Mouse (Mus musculus) thymus, adult 2 months (tissue): Measurements from ENCODE around the gene BC049352.

Experiments used
- CTCF ChIP-seq: fragments of 200-500 bp; IDR thresholded peaks from 2 replicates; pipeline ENCODE4 v1.5.1; 2012; ENCODE audit warnings: mild to moderate bottlenecking, control low read depth, low read length, moderate library complexity, borderline replicate concordance; ENCODE audit not compliant: control insufficient read depth, poor library complexity, insufficient read depth; ENCODE audit errors: extremely low read depth
- POLR2A ChIP-seq: fragments of 200-500 bp; IDR thresholded peaks from 2 replicates; pipeline ENCODE4 v1.6.1; 2012; ENCODE audit warnings: mild to moderate bottlenecking, low read length, control low read depth, moderate library complexity; ENCODE audit not compliant: control insufficient read depth, poor library complexity, insufficient read depth; ENCODE audit errors: extremely low read depth

DNA sequence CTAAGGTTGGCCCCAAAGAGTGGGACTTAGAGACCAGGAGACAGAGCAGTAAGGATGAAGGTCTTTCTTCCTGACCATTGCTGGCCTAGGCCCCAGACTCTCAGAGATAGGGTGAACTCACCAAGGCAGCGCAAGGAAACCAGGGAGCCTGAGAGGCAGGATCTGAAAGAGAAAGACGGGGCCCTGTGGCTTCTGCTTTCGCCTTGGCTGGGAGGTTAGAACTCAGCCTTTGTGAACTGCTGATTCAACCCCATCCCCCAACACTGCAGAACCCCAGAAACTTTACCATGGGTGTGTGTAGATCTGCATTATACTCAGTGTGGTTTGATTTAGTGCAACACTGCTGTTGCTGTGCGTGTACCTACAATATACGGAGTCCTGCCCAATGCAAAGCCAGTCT lies 2.5 kb upstream of the BC049352 start:
- TF ChIP-seq CTCF: no peak
- TF ChIP-seq POLR2A: no peak
